Mouse (Mus musculus) heart, embryonic 11.5 days (tissue): ENCODE data around the gene Tfip11. TPM values are rescaled to one million over a fixed set of nuclear protein-coding genes. Genes with fewer than 3 reads are reported as not detected.

Experiments used
- ATAC-seq: fragments of 200-750 bp; cut with Nextera tagmentation; replicated peaks from 2 replicates; pipeline ENCODE4 v1.8.0; 2017; ENCODE audit warnings: moderate library complexity; ENCODE audit not compliant: insufficient number of reproducible peaks, low FRiP score, low TSS enrichment
- H3K27ac ChIP-seq: fragments of 300-500 bp; sonication (generic); 2 replicates; pipeline ENCODE4 v1.5.1; 2014; ENCODE audit warnings: mild to moderate bottlenecking, low read depth, low read length
- H3K27me3 ChIP-seq: fragments of 300-500 bp; sonication (generic); 2 replicates; pipeline ENCODE4 v1.6.1; 2014; ENCODE audit warnings: mild to moderate bottlenecking, low read length, mixed read lengths; ENCODE audit not compliant: control insufficient read depth, insufficient read depth
- H3K36me3 ChIP-seq: fragments of 300-500 bp; sonication (generic); 2 replicates; pipeline ENCODE4 v1.6.1; 2014; ENCODE audit warnings: mild to moderate bottlenecking, low read length, moderate library complexity, mixed read lengths; ENCODE audit not compliant: control insufficient read depth, insufficient read depth
- H3K4me1 ChIP-seq: fragments of 300-500 bp; sonication (generic); 2 replicates; pipeline ENCODE4 v1.6.1; 2014; ENCODE audit warnings: low read length; ENCODE audit not compliant: control insufficient read depth, insufficient read depth
- H3K4me2 ChIP-seq: fragments of 300-500 bp; sonication (generic); 2 replicates; pipeline ENCODE4 v1.6.1; 2014; ENCODE audit warnings: mild to moderate bottlenecking, moderate library complexity
- H3K4me3 ChIP-seq: fragments of 300-500 bp; sonication (generic); 2 replicates; pipeline ENCODE4 v1.5.1; 2014; ENCODE audit warnings: low read depth, low read length
- H3K9ac ChIP-seq: fragments of 300-500 bp; sonication (generic); 2 replicates; pipeline ENCODE4 v1.6.1; 2014; ENCODE audit warnings: mild to moderate bottlenecking, low read depth, low read length, moderate library complexity
- H3K9me3 ChIP-seq: fragments of 300-500 bp; sonication (generic); replicated peaks from 2 replicates; pipeline ENCODE4 v1.6.1; 2016; ENCODE audit warnings: low read length; ENCODE audit not compliant: control insufficient read depth
- WGBS: fragments of 180-500 bp; shearing (Covaris S2); extraction: QIAGEN DNeasy Blood & Tissue Kit; methylation state at CpG from one replicate; pipeline ENCODE4 v1.1.7; 2014; ENCODE audit not compliant: insufficient replicate concordance; 5-methylcytosine and 5-hydroxymethylcytosine counted together
- polyA plus RNA-seq: library from polyadenylated mRNA; unstranded; fragments of >200 nt; fragmentation: Nextera tagmentation; extraction: Ambion mirVana; gene quantifications from 2 replicates; pipeline ENCODE4 v1.2.1, GENCODE M21; 2014

Gene Tfip11
- polyA plus RNA-seq, 1 experiment from 2014 or later, result 13.7 TPM

DNA sequence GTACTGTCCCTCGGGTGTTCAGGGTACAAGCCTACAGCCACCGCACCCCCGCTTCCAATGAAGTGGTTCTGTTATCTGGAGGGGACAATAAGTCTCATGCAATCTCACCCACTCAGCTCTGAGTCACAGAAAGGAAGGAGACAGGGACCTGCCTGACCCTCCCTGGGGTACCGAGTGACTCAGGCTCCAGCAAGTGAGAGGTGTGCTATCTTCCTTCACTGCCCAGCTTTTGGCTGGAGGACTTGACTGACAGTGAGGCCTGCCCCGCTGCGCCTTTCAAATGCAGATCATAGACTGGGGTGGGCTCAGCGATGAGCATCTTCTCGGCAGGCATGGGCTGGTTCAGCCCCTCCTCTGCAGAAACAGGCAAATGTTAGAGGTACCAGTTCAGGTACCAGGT, 31.0 kb upstream of the Tfip11 start:
- H3K9ac ChIP-seq, result no peak overlapping the region
- H3K4me3 ChIP-seq, result no peak overlapping the region
- H3K27me3 ChIP-seq, result no peaks in the 10 kb centered on the region
- H3K27ac ChIP-seq, result no peak overlapping the region
- no peak overlapping the region for H3K4me2 ChIP-seq
- 41% methylated on average over 8 of the region's 8 CpGs for WGBS
- peaks cover 27% of the 10 kb centered on the region; the same call in 1 of the 2 replicates for H3K4me1 ChIP-seq
- no peak for ATAC-seq
- no peaks in the 10 kb centered on the region for H3K9me3 ChIP-seq
- no peaks in the 10 kb centered on the region for H3K36me3 ChIP-seq

DNA sequence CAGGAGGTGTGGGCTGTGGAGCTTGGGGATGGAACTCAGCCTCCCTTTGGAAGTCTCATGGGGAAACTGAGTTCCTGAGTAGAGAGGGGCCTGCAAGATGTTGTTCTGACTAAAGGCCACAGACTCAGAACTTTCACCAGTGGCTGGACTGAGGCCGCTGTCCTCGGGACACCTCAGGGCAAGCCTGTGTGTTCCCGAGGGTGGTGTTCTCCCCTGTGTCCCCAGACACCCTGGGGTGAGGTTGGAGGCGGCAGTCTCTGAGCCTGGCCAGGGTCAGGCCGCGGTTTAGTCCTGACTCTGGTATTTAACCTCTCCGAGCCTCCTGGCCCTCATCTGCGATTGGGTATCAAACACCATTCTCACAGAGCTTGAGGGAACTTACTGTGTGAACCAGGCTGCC, 30.6 kb upstream of the Tfip11 start:
- Histone ChIP-seq H3K4me1 (peaks cover 27% of the 10 kb centered on the region; the same call in 1 of the 2 replicates), H3K27me3 (no peaks in the 10 kb centered on the region), H3K9me3 (no peaks in the 10 kb centered on the region), H3K4me2 (no peak overlapping the region), H3K27ac (no peak overlapping the region), H3K4me3 (no peak overlapping the region), H3K9ac (no peak overlapping the region), H3K36me3 (no peaks in the 10 kb centered on the region)
- WGBS, result 63% methylated on average over 8 of the region's 8 CpGs
- no peak for ATAC-seq

DNA sequence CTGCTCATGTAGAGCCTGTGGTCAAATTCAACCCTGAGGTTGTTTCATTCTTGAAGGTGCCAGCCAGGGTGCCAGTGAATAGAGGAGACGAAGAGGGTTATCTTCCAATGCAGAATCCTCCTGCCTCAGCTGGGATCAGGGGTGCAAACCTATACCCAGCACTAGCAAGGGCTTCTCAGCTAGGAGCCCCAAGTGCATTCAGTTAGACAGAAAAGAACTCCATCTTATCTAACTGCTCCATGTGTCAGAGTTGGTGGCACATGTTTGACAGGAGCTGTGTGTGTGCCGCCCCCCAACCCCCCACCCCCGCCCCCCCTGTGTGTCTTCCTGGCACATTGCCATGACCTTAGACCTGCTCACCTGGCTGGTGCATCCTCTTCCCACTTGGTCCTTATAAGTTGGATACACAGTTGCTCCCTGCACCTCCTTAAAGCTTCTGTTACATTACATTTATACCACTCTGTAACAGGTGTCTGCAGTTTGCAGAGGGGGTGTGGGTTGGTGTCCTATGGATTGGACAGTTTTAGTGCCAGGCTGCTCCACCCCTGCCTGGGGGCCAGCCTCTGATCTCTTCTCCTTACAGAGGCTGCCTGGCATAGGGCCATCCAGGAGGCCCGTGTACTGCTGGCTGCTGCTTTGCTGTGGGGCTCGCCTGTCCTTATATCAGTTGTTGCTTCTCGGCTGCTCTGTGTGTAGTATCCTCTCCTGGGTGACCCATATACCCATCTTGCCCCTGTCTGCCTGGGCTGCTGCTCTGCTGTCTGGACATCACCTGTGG, 29.6 kb upstream of the Tfip11 start:
- 64% methylated on average over 6 of the region's 6 CpGs for WGBS
- H3K4me1 ChIP-seq, result peaks cover 27% of the 10 kb centered on the region; the same call in 1 of the 2 replicates
- no peak for ATAC-seq
- no peaks in the 10 kb centered on the region for H3K9me3 ChIP-seq
- no peaks in the 10 kb centered on the region for H3K27me3 ChIP-seq
- H3K4me3 ChIP-seq, result no peak overlapping the region
- H3K27ac ChIP-seq, result no peak overlapping the region
- no peak overlapping the region for H3K9ac ChIP-seq
- no peak overlapping the region for H3K4me2 ChIP-seq
- H3K36me3 ChIP-seq, result no peaks in the 10 kb centered on the region

DNA sequence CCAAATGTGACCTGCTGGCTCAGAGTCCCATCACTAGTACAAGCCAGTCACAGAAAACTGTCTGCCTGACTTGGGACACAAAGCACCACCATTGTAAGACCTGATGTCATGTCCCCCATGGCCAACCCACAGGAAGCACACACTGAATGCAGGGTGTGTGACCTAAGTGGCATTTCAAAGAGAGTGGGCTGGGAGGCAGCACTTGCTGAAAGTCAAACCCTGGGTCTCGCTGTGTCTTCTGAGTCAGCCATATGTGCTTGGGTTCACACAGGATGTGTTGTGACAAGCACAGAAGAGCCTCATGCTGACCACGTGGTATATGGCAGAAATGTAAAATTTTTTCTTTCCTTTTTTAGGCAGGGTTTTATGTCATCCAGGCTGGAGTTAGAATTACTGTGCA, 28.9 kb upstream of the Tfip11 start:
- Histone ChIP-seq H3K4me1 (peaks cover 27% of the 10 kb centered on the region; the same call in 1 of the 2 replicates), H3K9ac (no peak overlapping the region), H3K4me3 (no peak overlapping the region), H3K27ac (no peak overlapping the region), H3K36me3 (no peaks in the 10 kb centered on the region), H3K4me2 (no peak overlapping the region), H3K27me3 (no peaks in the 10 kb centered on the region), H3K9me3 (no peaks in the 10 kb centered on the region)
- WGBS, result 59% methylated on average over 2 of the region's 2 CpGs
- no peak for ATAC-seq

DNA sequence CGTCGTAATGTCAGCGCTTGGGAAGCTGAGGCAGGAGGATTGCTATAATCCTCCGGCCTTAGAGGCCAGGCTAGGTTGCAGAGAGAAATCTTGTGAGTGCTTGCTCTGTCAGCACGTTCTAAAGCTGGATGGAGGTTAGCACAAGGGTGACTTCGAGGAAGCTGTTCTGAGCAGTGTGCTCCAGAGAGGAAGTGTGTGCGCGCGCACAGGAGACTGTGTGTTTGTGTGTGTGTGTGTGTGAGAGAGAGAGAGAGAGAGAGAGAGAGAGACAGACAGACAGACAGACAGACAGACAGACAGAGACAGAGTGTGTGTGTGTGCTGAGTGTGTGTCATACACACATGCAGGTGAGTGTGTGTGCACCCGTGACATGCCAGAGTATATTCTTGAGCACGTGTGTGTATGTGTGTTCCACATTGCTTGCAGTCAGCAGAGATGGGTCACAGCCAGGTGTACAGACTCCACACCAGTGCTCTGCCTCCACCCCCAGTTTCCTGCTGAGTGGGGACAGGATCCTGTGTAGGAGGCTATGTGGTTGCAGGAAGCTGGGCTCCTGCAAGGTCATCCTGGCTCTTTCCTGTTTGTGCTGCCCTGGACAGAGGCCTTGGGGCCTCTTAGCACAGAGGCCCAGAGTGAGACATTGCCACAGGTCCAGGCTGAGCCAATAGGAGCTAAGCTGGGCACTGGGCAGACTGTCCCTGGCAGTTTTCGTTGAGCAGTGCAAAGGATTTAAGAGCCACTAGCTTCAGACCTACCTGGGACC, 27.8 kb upstream of the Tfip11 start:
- 0 out of 2 replicates have a peak, but pooled peaks have one; percentile 40 for ATAC-seq
- H3K4me3 ChIP-seq, result no peak overlapping the region

DNA sequence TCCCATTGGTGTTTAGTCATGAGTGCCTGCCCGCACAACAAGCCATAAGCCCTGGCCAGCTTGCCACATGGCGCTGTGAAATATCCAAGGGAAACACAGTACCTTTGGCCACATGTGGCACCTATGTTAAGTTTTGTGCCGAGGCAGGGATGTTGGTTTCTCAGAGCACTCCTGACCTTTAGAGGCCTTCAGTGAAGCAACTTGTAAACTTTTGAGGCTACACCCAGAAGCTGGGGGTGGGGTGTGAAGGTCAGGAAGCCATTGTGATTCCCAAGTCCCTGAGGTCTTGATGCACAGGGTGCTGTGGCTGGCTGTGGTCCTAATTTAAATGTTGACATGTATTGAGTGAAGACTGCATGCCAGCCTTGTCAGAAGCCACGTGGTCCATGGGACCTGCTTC, 26.8 kb upstream of the Tfip11 start:
- no peak overlapping the region for H3K4me2 ChIP-seq
- H3K9me3 ChIP-seq, result no peaks in the 10 kb centered on the region
- no peak overlapping the region for H3K4me3 ChIP-seq
- H3K36me3 ChIP-seq, result no peaks in the 10 kb centered on the region
- no peak overlapping the region for H3K9ac ChIP-seq
- H3K4me1 ChIP-seq, result peaks cover 27% of the 10 kb centered on the region; the same call in 1 of the 2 replicates
- no peaks in the 10 kb centered on the region for H3K27me3 ChIP-seq
- no peak for ATAC-seq
- peak overlapping the region; percentile 59; the same call in 1 of the 2 replicates for H3K27ac ChIP-seq
- 73% methylated on average over 4 of the region's 4 CpGs for WGBS

More for the DNA sequence above, 27.8 kb upstream of the Tfip11 start:
- H3K9ac ChIP-seq, result no peak overlapping the region
- peak overlapping the region; percentile 59 for H3K27ac ChIP-seq
- WGBS, result 78% methylated on average over 12 of the region's 12 CpGs
- H3K4me2 ChIP-seq, result no peak overlapping the region
- no peaks in the 10 kb centered on the region for H3K36me3 ChIP-seq
- peaks cover 27% of the 10 kb centered on the region; the same call in 1 of the 2 replicates for H3K4me1 ChIP-seq
- no peaks in the 10 kb centered on the region for H3K9me3 ChIP-seq
- no peaks in the 10 kb centered on the region for H3K27me3 ChIP-seq

DNA sequence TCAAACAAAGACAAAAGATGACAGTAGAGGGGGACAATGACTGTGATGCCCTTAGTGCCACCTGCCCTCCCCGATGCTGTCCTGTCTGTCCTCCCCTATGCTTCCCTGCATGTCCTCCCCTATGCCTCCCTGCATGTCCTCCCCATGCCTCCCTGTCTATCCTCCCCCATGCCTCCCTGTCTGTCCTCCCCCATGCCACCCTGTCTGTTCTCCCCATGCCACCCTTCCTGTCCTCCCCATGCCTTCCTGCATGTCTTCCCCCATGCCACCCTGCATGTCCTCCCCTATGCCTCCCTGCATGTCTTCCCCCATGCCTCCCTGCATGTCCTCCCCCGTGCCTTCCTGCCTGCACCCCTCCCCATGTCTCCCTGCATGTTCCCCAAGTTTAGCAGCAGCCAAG, 26.0 kb upstream of the Tfip11 start:
- H3K9me3 ChIP-seq, result no peaks in the 10 kb centered on the region
- ATAC-seq, result no peak
- H3K27me3 ChIP-seq, result no peaks in the 10 kb centered on the region
- peaks cover 21% of the 10 kb centered on the region; the same call in 1 of the 2 replicates for H3K4me1 ChIP-seq
- 77% methylated on average over 2 of the region's 2 CpGs for whole genome bisulfite sequencing
- no peak overlapping the region for H3K9ac ChIP-seq
- no peak overlapping the region for H3K4me2 ChIP-seq
- no peak overlapping the region for H3K4me3 ChIP-seq
- no peaks in the 10 kb centered on the region for H3K36me3 ChIP-seq
- no peak overlapping the region for H3K27ac ChIP-seq

DNA sequence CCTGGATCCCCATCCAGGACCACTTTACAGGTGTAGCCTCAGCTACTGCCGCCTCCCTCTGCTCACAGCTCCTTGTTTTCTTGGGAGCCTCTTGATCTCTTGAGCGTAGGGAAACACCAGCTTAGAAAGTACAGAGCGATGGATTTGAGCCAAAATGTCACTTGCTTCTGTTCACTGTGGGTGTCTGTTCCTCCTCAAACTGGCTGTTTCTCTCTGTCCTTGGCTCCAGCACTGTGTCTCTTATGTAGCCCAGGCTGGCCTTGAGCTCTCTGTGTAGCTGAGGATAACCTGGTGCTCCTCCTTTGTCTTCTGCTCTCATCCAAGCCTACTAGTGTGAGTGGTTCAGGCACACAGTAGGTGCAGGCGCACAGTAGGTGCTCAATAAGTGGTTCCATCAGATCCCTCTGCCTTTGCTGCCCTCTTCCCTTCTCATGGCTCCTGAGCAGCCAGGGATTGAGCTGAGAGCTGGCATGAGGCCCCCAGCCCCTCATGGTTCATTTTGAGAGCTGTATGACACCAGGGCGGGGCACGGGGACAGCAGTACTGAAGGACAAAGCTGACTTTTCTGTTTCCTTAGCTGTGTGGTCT, 25.3 kb upstream of the Tfip11 start:
- ATAC-seq, result no peak
- WGBS, result 90% methylated on average over 6 of the region's 6 CpGs
- Histone ChIP-seq H3K4me3 (no peak overlapping the region), H3K4me1 (peaks cover 19% of the 10 kb centered on the region; the same call in 1 of the 2 replicates), H3K27ac (no peak overlapping the region), H3K36me3 (no peaks in the 10 kb centered on the region), H3K27me3 (no peaks in the 10 kb centered on the region), H3K9ac (no peak overlapping the region), H3K9me3 (no peaks in the 10 kb centered on the region), H3K4me2 (no peak overlapping the region)
